Mouse (Mus musculus): ENCODE measurements around the gene Rbfox2. TPM values are rescaled to one million over a fixed set of nuclear protein-coding genes. Genes with fewer than 3 reads are reported as not detected.

The Rbfox2 gene
- polyA plus RNA-seq, 1 experiment from 2014 or later: 97.4 TPM

GRCm38 (mm10) chr15:77214410-77215107 is 92.2 kb downstream of the Rbfox2 start:
- Histone ChIP-seq H3K36me3 (ENCODE audit: control insufficient read depth, insufficient read depth, low read length) (no peaks in the 10 kb centered on the region), H3K9me3 (ENCODE audit: control insufficient read depth, low read length) (no peaks in the 10 kb centered on the region), H3K27me3 (replicated peaks; ENCODE audit: control insufficient read depth, insufficient read depth, low read length) (no peaks in the 10 kb centered on the region), H3K4me2 (ENCODE audit: low read depth, low read length) (peak overlapping the region; percentile 33), H3K27ac (replicated peaks; ENCODE audit: low read depth, low read length) (peak overlapping the region; percentile 89), H3K4me1 (ENCODE audit: control insufficient read depth, insufficient read depth, low read length) (peaks cover 57% of the 10 kb centered on the region), H3K9ac (ENCODE audit: low read depth, low read length) (no peak overlapping the region), H3K4me3 (ENCODE audit: low read depth, low read length) (no peak overlapping the region)
- WGBS: 25% methylated on average over 8 of the region's 8 CpGs
- DNase-seq (ENCODE audit: low spot score) (peak; percentile 96), ATAC-seq (ENCODE audit: low read depth) (peak; percentile 92)

DNA sequence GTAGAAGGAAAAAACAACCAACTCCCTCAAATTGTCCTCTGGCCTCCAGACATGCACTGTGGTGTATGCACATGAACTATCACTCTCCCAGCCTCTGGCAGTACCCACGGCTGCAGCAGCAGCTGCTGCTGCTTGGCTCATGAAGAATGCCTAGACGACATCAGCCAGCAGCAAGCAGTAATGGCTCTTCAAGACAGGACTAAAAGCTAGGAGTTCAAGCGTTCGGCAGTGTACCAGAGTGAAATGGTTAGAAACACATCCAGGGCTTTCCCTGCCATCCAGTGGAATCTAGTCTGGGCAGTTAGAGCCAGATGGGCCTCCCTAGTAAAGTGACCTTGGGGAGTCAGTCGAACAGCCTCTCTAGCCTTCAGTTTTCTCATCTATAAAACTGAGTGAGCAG is 93.0 kb downstream of the Rbfox2 start:
- Histone ChIP-seq H3K9me3 (ENCODE audit: control insufficient read depth, low read length) (no peaks in the 10 kb centered on the region), H3K4me1 (ENCODE audit: control insufficient read depth, insufficient read depth, low read length) (peaks cover 57% of the 10 kb centered on the region), H3K4me2 (ENCODE audit: low read depth, low read length) (peak overlapping the region; percentile 25), H3K4me3 (ENCODE audit: low read depth, low read length) (no peak overlapping the region), H3K36me3 (ENCODE audit: control insufficient read depth, insufficient read depth, low read length) (no peaks in the 10 kb centered on the region), H3K27me3 (replicated peaks; ENCODE audit: control insufficient read depth, insufficient read depth, low read length) (no peaks in the 10 kb centered on the region), H3K27ac (replicated peaks; ENCODE audit: low read depth, low read length) (peak overlapping the region; percentile 89), H3K9ac (ENCODE audit: low read depth, low read length) (no peak overlapping the region)
- ATAC-seq (ENCODE audit: low read depth): no peak
- 25% methylated on average over 5 of the region's 5 CpGs for WGBS
- DNase-seq (ENCODE audit: low spot score): peak; percentile 72

DNA sequence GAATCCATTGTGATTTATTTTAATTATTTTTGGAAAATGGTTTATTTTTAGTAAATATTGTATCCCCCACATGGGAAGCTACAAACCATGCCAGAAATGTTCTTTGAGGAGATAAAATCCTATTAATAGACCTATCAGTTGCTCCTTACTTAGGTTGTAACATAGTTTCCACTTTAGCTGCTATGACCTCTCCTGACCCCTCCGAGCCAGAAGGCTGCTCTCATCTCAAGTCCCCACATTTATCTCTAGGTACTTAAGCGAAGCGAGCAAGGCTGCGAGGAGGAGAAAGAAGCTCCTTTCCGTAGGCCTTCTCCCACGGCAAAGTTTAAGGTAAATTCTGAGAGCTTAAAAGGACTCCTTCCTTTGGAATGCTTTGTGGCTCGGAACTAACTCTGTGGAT is 94.0 kb downstream of the Rbfox2 start:
- no peak overlapping the region for H3K4me3 ChIP-seq (ENCODE audit: low read depth, low read length)
- no peak overlapping the region for H3K4me2 ChIP-seq (ENCODE audit: low read depth, low read length)
- H3K27me3 ChIP-seq (replicated peaks; ENCODE audit: control insufficient read depth, insufficient read depth, low read length): no peaks in the 10 kb centered on the region
- 52% methylated on average over 7 of the region's 7 CpGs for WGBS
- H3K9me3 ChIP-seq (ENCODE audit: control insufficient read depth, low read length): no peaks in the 10 kb centered on the region
- H3K36me3 ChIP-seq (ENCODE audit: control insufficient read depth, insufficient read depth, low read length): no peaks in the 10 kb centered on the region
- peaks cover 50% of the 10 kb centered on the region for H3K4me1 ChIP-seq (ENCODE audit: control insufficient read depth, insufficient read depth, low read length)
- no peak overlapping the region for H3K9ac ChIP-seq (ENCODE audit: low read depth, low read length)
- DNase-seq (ENCODE audit: low spot score) (no peak), ATAC-seq (ENCODE audit: low read depth) (no peak)
- no peak overlapping the region; the same call in 1 of the 2 replicates for H3K27ac ChIP-seq (replicated peaks; ENCODE audit: low read depth, low read length)

DNA sequence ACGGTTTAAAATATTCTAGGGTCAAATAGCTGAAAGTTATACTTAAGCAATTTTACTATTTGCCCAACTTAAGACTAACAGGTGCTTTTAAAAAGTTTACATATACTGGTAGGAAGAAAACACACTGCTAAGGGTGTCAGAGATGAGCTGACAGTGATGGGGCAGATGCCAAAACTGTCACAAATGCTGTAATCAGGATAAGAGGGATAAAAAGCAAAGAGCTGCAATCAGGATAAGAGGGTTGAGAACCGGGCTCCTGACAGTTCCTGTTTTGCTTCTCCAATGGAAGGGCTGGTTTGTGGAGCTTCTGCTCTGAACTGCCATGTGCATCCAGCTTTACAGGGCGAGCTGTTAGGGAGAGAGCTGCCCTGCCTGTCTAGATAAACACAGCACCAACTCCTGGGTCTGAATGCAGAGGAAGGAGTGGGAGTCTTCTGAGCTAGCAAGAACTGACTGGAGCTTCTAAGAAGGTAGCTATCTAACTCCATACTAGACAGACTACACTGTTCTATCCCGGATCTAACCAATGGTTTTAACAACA is 94.5 kb downstream of the Rbfox2 start:
- Histone ChIP-seq H3K4me1 (ENCODE audit: control insufficient read depth, insufficient read depth, low read length) (peaks cover 45% of the 10 kb centered on the region), H3K27ac (replicated peaks; ENCODE audit: low read depth, low read length) (no peak overlapping the region), H3K4me2 (ENCODE audit: low read depth, low read length) (no peak overlapping the region), H3K9me3 (ENCODE audit: control insufficient read depth, low read length) (no peaks in the 10 kb centered on the region), H3K36me3 (ENCODE audit: control insufficient read depth, insufficient read depth, low read length) (no peaks in the 10 kb centered on the region), H3K9ac (ENCODE audit: low read depth, low read length) (no peak overlapping the region), H3K27me3 (replicated peaks; ENCODE audit: control insufficient read depth, insufficient read depth, low read length) (no peaks in the 10 kb centered on the region), H3K4me3 (ENCODE audit: low read depth, low read length) (no peak overlapping the region)
- no peak for DNase-seq (ENCODE audit: low spot score)
- no peak for ATAC-seq (ENCODE audit: low read depth)
- WGBS: 50% methylated on average over 4 of the region's 4 CpGs

GRCm38 (mm10) chr15:77206996-77207395 is 99.8 kb downstream of the Rbfox2 start:
- no peaks in the 10 kb centered on the region for H3K9me3 ChIP-seq (ENCODE audit: control insufficient read depth, low read length)
- no peak overlapping the region for H3K27ac ChIP-seq (replicated peaks; ENCODE audit: low read depth, low read length)
- H3K27me3 ChIP-seq (replicated peaks; ENCODE audit: control insufficient read depth, insufficient read depth, low read length): no peaks in the 10 kb centered on the region
- H3K4me1 ChIP-seq (ENCODE audit: control insufficient read depth, insufficient read depth, low read length): peaks cover 23% of the 10 kb centered on the region
- WGBS: 80% methylated on average over 5 of the region's 5 CpGs
- H3K4me2 ChIP-seq (ENCODE audit: low read depth, low read length): no peak overlapping the region
- no peak overlapping the region for H3K4me3 ChIP-seq (ENCODE audit: low read depth, low read length)
- DNase-seq (ENCODE audit: low spot score) (no peak), ATAC-seq (ENCODE audit: low read depth) (no peak)
- H3K36me3 ChIP-seq (ENCODE audit: control insufficient read depth, insufficient read depth, low read length): no peaks in the 10 kb centered on the region
- H3K9ac ChIP-seq (ENCODE audit: low read depth, low read length): no peak overlapping the region

DNA sequence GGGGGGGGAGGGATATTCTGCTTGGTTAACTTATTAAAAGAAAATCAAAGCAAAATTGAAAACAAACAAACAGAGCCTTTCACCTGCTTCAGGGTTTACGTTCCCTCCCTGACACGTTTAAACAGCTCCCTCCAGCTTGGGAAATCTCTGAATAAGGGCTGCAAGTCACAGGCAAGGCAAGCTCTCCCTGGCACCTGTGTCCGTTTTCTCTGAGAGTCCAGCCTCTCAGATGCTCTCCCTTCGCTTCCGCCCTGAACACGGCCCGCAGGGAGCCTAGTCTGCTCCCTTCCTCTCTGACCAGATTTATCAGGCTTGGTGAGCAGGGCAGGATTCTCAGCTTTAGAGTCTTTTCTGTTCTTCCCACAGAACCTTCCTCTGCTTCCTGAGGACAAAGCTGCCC is 101.9 kb downstream of the Rbfox2 start:
- no peaks in the 10 kb centered on the region for H3K9me3 ChIP-seq (ENCODE audit: control insufficient read depth, low read length)
- H3K27ac ChIP-seq (replicated peaks; ENCODE audit: low read depth, low read length): 0 out of 2 replicates have a peak overlapping the region, but pooled peaks have one; percentile 6
- no peak overlapping the region for H3K4me2 ChIP-seq (ENCODE audit: low read depth, low read length)
- no peaks in the 10 kb centered on the region for H3K27me3 ChIP-seq (replicated peaks; ENCODE audit: control insufficient read depth, insufficient read depth, low read length)
- no peak for ATAC-seq (ENCODE audit: low read depth)
- H3K4me1 ChIP-seq (ENCODE audit: control insufficient read depth, insufficient read depth, low read length): peaks cover 24% of the 10 kb centered on the region
- DNase-seq (ENCODE audit: low spot score): no peak
- H3K9ac ChIP-seq (ENCODE audit: low read depth, low read length): no peak overlapping the region
- H3K4me3 ChIP-seq (ENCODE audit: low read depth, low read length): no peak overlapping the region
- 62% methylated on average over 7 of the region's 7 CpGs for WGBS
- no peaks in the 10 kb centered on the region for H3K36me3 ChIP-seq (ENCODE audit: control insufficient read depth, insufficient read depth, low read length)

DNA sequence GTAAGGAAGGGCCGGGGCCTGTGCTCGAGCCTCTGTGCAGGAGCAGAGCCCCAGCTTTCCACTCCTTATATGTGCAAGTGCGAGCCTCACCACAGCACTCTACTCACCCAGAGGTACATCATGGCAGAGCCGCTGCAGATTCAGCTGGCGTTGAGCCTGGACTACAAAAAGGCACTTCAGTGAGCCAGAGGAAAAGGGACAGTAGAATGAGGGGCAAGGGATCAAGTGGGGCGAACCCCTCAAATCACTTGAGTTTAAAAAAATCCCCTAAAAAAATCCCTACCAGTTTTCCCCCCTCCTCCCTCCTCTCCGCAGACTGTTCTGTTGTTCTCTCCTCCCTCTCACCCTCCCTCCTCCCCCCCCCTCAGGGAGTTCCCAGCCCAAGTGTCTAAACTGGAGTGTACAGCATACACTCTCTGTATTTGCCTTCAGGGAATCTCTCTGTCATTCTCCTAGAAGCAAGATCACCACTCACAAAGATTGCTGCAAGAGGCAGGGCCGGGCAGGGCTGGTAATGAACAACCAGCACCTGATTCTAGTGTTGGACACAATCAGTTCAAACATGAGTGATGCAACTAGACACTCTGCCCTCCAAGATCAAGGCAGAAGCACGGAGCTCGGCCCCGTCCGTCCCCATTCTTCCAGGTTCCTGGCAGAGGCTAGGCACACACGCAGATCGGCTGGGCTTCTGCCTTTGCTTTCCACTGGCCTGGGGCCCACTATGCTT is 103.4 kb downstream of the Rbfox2 start:
- WGBS: 33% methylated on average over 14 of the region's 14 CpGs
- H3K27me3 ChIP-seq (replicated peaks; ENCODE audit: control insufficient read depth, insufficient read depth, low read length): no peaks in the 10 kb centered on the region
- no peaks in the 10 kb centered on the region for H3K36me3 ChIP-seq (ENCODE audit: control insufficient read depth, insufficient read depth, low read length)
- H3K27ac ChIP-seq (replicated peaks; ENCODE audit: low read depth, low read length): peak overlapping the region; percentile 41
- ATAC-seq (ENCODE audit: low read depth): peak; percentile 68; the same call in 1 of the 2 replicates
- peaks cover 21% of the 10 kb centered on the region for H3K4me1 ChIP-seq (ENCODE audit: control insufficient read depth, insufficient read depth, low read length)
- peak; percentile 54 for DNase-seq (ENCODE audit: low spot score)
- peak overlapping the region; percentile 9; the same call in 1 of the 2 replicates for H3K9ac ChIP-seq (ENCODE audit: low read depth, low read length)
- no peak overlapping the region for H3K4me2 ChIP-seq (ENCODE audit: low read depth, low read length)
- H3K9me3 ChIP-seq (ENCODE audit: control insufficient read depth, low read length): no peaks in the 10 kb centered on the region
- H3K4me3 ChIP-seq (ENCODE audit: low read depth, low read length): no peak overlapping the region

DNA sequence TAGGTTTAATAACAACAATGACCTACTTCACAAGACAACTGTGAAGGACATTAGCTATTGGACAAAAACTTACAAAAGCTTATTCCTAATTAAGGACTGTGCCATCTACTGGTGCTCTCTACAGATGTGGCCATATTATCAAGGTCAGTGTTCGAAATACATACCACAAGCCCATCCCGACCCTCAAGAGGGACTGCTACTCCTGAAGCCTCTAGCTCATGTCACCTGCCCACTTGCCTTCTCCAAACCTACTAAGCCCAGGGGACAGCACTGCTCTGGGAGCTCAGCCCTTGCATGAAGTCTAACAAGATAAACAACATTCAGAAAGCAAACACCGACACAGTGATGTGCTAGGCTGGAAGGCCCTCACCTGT is 103.9 kb downstream of the Rbfox2 start:
- no peak overlapping the region for H3K4me2 ChIP-seq (ENCODE audit: low read depth, low read length)
- H3K9ac ChIP-seq (ENCODE audit: low read depth, low read length): no peak overlapping the region
- peak; percentile 8; the same call in 1 of the 2 replicates for ATAC-seq (ENCODE audit: low read depth)

More for the DNA sequence above, 103.9 kb downstream of the Rbfox2 start:
- no peak for DNase-seq (ENCODE audit: low spot score)
- H3K4me1 ChIP-seq (ENCODE audit: control insufficient read depth, insufficient read depth, low read length): peaks cover 21% of the 10 kb centered on the region
- H3K9me3 ChIP-seq (ENCODE audit: control insufficient read depth, low read length): no peaks in the 10 kb centered on the region
- WGBS: 66% methylated on average over 3 of the region's 3 CpGs
- no peaks in the 10 kb centered on the region for H3K27me3 ChIP-seq (replicated peaks; ENCODE audit: control insufficient read depth, insufficient read depth, low read length)
- no peaks in the 10 kb centered on the region for H3K36me3 ChIP-seq (ENCODE audit: control insufficient read depth, insufficient read depth, low read length)
- no peak overlapping the region for H3K4me3 ChIP-seq (ENCODE audit: low read depth, low read length)
- H3K27ac ChIP-seq (replicated peaks; ENCODE audit: low read depth, low read length): peak overlapping the region; percentile 41

Measured in embryonic facial prominence, embryonic 14.5 days (tissue).